Mouse (Mus musculus) gastrocnemius, postnatal 14 days (tissue): ENCODE data around the gene Yars2. TPM values are rescaled to one million over a fixed set of nuclear protein-coding genes. Genes with fewer than 3 reads are reported as not detected.

Source experiments
- total RNA-seq, 2 experiments: library from RNA; stranded (reverse); gene quantifications; 2 replicates each; pipeline ENCODE4 v1.2.3; 2021

Yars2 gene
- total RNA-seq, 2 experiments from 2014 or later: 16.2 to 17.4 TPM

Other genes with a start within 250 kb of the Yars2 start
- gene Pkp2, start 89.6 kb upstream of the Yars2 start, total RNA-seq: 1 to 10 TPM; 1.2 TPM
- 10 to 100 TPM; 69.8 to 73.6 TPM for gene Dnm1l, start 56.0 kb downstream of the Yars2 start, total RNA-seq